Mouse (Mus musculus) left cerebral cortex, adult 18-20 months (tissue): ENCODE results near the gene Gramd4. TPM values are rescaled to one million over a fixed set of nuclear protein-coding genes. Genes with fewer than 3 reads are reported as not detected.
"Not testable (repeated sequence)": the region's sequence is repeated elsewhere in the genome, so short reads cannot be mapped to it uniquely, and the experiment has no call there.

Source experiments
- DNase-seq, 2 experiments: peaks; one replicate each; pipeline ENCODE4 v3.0.0; 2021 to 2022; ENCODE audit warnings: low spot score in 2 of 2, mixed read lengths in 1 of 2
- total RNA-seq, 2 experiments: library from RNA; stranded (reverse); gene quantifications; 2 replicates each; pipeline ENCODE4 v1.2.3; 2021

Gramd4 gene
- total RNA-seq, 2 experiments from 2014 or later, result 44.2 to 49.4 TPM

DNA sequence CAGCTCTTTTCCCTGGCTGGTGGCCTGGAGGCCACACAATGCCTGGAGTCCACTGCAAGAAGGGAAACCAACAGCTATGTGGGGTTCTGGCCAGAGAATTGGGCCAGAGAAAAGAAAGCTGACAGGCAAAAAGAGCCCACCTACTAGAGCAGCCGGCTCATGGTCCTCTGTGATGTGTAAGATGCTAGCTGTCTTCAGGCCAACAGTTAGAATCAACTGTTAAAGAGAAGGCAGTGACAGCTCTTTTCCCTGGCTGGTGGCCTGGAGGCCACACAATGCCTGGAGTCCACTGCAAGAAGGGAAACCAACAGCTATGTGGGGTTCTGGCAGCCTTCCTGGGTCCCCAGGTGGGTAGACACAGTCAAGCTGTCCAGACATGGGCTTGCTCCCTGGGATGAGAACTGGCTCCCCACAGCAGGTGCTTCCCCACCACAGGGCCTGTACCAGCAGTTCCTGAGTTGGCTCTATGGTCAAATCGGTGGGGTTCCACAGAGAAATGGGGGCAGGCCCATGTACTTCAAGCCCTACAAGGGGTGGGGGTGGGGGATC lies 120.3 kb downstream of the Gramd4 start:
- DNase-seq, result not testable (repeated sequence)

DNA sequence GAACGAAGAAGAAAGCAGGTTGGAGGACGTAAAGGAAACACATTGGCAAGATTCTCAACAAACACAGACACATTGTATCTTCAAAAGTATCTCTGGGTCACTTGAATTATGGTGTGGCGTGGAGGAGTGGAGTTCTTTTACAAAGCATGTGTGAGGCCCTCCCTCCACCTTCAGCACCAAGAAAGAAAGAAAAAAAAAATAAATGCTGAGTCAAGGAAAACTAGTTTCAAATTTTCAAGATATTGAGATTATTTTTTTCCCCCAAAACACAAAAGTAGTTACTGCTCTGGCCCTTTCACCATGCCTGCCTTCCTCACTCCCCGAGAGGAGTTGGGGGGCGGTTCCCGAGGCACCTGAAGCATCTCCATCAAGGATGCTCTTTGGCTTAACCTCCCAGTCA lies 121.1 kb downstream of the Gramd4 start:
- DNase-seq, result no peak

DNA sequence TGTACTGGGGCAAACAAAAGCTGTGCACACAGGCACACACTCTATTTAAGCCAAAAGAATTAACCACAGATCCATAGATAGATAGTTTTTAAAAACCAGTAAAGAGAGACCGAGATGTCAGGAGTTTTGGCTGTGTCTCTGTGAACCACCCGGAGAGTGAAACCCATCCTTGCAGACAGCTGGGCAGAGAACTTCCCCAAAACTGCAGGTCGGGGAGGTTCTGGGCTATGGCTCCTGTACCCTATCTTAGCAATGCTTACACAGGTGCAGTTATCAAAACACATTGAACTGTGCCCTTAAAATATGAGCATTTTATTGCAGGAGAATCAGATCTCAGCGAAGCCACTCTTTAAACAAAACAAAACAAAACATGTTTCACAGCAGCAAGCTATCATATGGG lies 122.9 kb downstream of the Gramd4 start:
- DNase-seq, result no peak

DNA sequence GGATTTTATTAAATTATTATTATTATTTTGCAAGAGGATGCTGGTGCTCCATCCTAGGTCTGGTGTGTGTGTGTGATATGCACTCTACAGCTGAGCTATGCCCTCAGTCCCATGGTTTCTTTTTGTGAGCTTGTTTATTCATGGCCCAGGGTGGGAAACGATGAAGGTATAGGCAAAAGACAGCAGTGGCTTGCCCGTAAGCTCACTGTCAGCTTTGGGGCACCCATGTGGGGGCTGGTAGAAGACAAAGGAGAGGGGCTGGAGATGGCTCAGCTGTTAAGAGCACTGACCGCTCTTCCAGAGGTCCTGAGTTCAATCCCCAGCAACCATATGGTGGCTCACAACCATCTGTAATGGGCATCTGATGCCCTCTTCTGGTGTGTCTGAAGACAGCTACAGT lies 123.8 kb downstream of the Gramd4 start:
- not testable (repeated sequence) for DNase-seq

DNA sequence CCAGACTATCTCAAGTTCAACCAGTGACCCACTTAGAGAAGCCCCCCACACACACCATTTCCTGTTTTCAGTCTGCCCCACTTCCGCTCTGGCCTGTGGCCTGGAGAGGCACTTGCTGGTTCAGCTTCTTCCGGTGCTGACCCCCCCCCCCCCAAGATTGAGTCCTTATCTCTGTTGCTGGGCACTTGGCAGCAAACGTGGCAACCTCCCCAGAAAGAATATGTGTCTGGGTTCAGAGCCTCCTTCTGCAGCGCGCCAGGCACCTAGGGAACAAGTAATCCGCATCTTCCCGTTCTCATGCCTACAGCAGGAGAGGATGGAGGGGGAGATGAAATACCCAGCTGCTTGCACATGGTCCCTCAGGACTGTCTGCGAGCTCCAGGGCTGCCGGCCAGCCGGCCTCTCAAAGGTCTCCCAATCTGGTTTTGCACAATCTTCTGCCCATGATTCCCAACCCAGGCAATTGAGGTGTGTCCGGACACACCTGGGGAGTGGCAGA lies 124.5 kb downstream of the Gramd4 start:
- no peak for DNase-seq

DNA sequence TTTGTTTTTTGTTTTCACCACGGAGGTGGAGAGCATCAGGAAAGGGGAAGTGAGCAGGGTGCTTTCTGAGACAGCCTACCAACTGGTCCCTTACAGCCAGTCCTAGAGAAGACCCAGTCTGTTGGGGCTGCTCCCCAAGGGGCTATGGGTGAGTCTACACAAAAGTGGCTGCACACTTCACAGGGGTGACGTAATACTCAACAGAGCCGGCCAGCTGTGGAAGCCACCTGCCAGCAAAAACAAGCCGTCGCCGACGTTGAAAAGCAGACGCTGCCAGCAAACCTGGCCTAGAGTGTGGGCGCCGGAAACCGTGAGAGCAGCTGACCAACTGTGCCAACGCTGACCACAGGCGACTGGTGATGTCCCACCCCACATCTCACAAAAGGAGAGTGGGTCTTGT lies 125.2 kb downstream of the Gramd4 start:
- DNase-seq, result peak in 1 of 2 experiments; percentile 33

DNA sequence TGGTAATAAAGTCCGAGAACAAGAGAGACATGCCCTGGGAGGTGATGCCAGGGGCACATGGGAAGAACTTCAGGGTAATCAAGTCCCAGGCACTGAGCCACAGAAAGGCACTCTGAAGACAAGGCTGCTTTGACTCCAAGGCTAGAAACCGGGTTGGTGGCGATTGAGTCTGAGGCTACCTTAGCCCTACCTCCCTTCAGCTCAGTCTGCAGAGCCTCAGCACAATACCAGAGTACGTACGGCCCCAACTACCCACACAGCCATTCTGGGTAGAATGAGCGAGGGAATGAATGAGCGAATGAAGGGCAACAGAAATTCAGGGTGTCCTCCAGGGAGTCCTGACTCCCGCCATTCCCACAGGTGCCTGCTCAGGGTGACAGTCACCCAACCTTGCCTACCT lies 126.0 kb downstream of the Gramd4 start:
- no peak for DNase-seq

DNA sequence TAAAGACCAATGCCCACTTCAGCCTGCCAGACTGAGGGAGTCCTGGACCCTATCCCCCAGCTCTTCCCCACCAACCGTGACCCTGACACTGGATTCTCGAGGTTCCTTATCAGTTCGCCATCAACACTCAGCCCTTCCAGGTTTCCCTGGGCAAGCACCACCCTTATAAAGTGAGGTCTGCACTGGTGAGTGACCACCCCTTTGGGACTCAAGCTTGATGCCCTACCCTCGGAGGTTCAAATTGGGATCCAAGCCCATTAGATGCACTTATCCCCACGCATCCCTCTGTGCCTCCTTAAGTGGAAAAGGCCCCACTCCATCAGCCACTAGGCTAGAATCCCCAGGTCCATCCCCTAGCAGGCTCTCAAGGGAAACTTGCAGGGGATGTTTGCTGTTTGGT lies 126.6 kb downstream of the Gramd4 start:
- no peak for DNase-seq

DNA sequence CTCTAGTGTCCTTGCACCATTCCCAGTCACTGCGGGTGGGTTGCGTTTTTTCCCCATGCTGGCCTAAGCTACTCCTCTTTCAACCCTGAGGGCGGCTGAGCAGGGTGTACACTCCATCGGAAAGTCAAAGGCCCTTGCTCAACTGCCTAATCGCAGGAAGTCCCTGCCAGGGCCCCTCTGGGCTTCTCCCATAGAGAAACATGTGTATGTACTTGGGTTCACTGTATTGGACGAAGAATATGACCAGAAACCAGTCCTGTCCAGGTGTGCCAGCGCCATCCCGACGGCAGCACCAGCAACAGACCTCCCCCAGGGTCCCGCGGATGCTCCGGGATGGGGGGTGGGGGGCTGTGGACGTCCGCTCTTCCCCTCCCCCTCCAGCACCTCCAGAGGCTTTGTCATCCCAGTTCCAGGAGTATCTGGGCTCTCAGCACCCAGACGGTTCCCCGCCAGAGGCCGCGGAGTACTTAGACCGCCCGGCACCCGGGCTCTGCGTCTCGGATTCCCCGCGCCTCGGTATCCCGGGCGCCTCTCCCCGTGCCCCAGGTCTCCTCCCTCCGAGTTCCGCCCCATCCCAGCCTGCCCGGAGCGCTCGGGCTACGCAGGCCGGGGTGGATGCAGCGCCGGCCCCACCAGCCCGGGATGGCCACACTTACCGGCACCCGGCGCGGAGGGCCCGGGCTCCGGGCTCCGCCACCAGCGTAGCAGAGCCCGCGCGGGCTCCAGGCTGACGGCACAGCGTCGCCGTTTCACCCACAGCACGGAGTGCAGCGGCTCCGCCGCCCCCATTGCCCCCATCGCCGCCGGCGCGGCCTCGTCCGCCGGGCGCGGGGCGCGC lies 127.6 kb downstream of the Gramd4 start:
- DNase-seq, result peak; percentile 33 to 39

DNA sequence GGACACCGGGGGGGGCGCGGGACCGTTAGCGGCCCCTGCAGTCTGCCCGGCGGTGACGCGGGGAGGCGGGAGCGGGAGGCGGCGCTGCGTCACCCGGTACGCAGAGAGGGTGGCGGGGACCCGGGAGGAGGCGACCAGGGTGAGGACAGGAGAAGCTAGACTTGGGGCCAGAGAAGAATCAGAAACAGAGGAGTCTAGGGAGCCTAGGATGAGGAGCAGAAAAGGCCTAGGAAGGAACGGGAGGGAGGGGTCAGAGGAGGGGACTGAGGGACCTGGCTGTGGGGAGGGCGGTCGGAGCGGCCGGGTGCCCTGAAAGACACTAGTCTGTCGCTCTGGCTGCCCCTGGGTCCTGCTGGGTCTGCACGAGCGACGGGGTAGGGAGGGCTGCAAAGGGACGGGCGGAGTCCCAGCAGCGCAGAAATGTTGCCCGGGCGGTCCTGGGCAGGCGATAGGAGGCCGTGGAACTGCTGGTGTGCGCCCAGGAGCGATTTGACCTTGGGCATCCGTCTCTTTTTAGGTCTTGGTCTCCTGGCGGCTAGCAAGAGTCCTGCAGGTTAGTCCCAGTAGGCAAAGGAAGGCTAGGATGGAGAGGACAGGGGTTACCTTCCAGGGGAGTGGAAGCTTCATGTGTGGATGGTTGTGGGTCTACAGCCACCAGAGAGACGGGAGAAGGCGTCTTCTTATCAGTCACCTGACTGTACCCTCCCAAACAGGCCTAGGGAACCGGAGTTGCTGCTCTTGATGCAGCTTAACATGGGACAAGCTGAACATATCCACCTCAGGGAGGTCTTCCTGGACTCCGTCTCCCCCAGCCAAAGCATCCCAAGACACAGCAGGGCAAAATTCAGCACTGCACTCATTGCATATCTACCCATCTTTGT lies 128.4 kb downstream of the Gramd4 start, which contains the start of gene Cerk:
Cerk (minus strand) TSS at position 453 of the 881 bp plus-strand sequence.
- DNase-seq, result peak; percentile 85 to 91

DNA sequence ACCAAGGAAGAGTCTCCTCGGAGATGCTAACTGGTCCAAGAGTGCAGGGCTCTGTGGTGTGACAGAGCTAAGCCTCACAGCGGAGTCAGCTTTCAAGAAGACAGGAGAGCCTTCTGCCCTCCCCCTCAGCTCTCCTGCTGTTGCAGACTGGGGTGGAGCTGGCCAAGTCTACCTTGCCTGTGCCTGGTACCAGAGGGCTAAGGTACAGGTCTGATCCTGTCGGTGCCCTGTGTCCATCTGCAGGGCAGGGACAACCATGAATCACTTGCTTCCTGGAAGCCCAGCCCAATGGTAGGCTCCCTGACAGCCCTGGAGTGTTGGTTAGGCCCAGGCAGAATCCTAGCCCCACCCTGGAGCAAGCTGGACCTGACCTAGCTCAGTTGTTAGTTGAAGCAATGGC lies 129.2 kb downstream of the Gramd4 start:
- DNase-seq, result no peak

Other genes starting within 250 kb of the Gramd4 start
- gene Cdpf1, start 246.0 kb upstream of the Gramd4 start, total RNA-seq, result 10 to 100 TPM; 19.3 to 21.3 TPM
- gene Pkdrej, start 236.0 kb upstream of the Gramd4 start, total RNA-seq, result 1 to 10 TPM in 1 of 2 experiments, under 1 TPM in 1; 0.94 to 1.0 TPM
- gene Ttc38, start 225.4 kb upstream of the Gramd4 start, total RNA-seq, result 1 to 10 TPM; 5.7 to 9.0 TPM
- gene Gtse1, start 197.9 kb upstream of the Gramd4 start, total RNA-seq, result under 1 TPM; 0.14 to 0.28 TPM
- 10 to 100 TPM; 21.9 to 28.3 TPM for gene Trmu, start 178.4 kb upstream of the Gramd4 start, total RNA-seq
- 1 to 10 TPM; 4.3 to 5.3 TPM for gene Celsr1, start 23.9 kb upstream of the Gramd4 start, total RNA-seq
- gene Cerk, start 128.4 kb downstream of the Gramd4 start, total RNA-seq, result 10 to 100 TPM; 57.3 to 58.8 TPM
- 10 to 100 TPM; 34.4 to 35.0 TPM for gene Tbc1d22a, start 156.8 kb downstream of the Gramd4 start, total RNA-seq